Mouse (Mus musculus): ENCODE data around the gene Rgs11.

Gene Rgs11

GRCm38 (mm10) chr17:26231156-26231555 lies 28.4 kb downstream of the Rgs11 start:
- DNase-seq (ENCODE audit: low read depth, low spot score), result peak; percentile 51

DNA sequence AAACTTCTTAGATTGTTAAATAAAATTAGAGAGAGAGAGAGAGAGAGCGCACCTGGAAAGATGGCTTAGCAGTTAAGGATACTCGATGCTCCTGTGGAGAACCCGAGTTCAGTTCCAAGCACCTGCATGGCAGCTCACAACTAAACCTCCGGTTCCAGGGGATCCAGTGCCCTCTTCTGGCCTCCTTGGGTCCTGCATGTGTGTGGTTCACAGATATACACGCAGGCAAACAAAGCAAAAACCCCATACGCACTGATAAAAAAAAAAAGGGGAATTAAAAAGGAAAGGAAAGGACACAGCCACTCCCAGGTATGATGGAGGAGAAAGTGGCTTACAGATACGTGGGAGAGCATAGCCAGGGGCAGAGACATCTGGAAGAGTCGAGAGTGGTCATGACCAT lies 30.1 kb downstream of the Rgs11 start:
- peak; percentile 73 for DNase-seq (ENCODE audit: low read depth, low spot score)

DNA sequence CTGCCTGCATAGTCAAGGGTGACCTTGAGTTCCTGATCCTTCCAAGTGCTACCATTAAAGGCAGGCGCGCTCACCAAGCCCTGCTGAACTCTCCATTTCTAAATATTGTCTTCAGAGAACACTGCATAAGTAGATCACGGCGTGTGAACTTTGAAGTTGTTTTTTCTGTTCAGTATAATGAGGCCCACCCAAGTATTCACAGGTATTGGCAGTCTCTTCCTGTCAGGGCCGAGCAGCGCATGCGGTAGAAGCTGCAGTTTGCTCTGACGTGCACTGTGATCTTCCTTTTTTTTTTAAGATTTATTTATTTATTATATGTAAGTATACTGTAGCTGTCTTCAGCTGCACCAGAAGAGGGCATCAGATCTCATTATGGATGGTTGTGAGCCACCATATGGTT lies 31.6 kb downstream of the Rgs11 start:
- DNase-seq (ENCODE audit: low read depth, low spot score), result no peak

DNA sequence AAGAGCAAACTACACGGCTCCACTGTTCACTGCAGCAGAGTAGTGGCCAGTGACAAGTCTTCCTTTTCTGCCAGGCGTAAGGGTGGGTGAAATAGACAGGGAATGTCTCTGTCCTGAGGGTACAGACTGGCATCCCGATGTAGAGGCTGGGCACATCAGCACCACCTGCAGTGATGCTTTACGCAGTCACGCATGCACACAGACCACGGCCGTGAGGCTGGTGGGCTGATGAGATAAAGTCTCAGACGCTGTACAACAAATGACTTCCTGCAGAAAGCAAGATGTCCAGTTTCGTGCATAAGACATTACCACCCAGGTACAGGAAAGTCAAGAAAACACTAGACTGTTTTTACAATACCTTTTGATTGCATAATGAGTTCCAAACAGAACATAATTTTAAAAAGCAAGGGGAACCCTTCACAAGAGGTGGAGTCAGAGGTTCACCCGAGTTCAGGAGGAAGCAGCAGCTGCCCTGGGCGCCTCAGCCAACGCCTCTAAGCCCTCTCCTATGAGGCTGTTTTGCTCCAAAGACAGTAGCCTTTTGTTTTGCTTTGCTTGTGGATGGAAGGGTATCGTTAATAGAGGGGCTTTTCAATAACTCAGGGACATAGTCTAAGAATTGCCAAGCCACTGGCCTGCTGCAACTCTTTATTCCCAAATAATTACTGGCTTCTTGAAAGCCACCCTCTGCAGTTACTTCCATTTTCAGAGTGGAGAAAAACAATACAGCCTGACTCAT lies 32.5 kb downstream of the Rgs11 start:
- DNase-seq (ENCODE audit: low read depth, low spot score), result no peak

GRCm38 (mm10) chr17:26237667-26238066 lies 34.9 kb downstream of the Rgs11 start:
- no peak for DNase-seq (ENCODE audit: low read depth, low spot score)

- no peak for DNase-seq (ENCODE audit: low read depth, low spot score)
These were observed 36.8 kb downstream of the Rgs11 start for GRCm38 (mm10) chr17:26239551-26239950.

GRCm38 (mm10) chr17:26240120-26240790 lies 37.5 kb downstream of the Rgs11 start:
- DNase-seq (ENCODE audit: low read depth, low spot score), result no peak

GRCm38 (mm10) chr17:26240990-26241389 lies 38.2 kb downstream of the Rgs11 start:
- no peak for DNase-seq (ENCODE audit: low read depth, low spot score)

DNA sequence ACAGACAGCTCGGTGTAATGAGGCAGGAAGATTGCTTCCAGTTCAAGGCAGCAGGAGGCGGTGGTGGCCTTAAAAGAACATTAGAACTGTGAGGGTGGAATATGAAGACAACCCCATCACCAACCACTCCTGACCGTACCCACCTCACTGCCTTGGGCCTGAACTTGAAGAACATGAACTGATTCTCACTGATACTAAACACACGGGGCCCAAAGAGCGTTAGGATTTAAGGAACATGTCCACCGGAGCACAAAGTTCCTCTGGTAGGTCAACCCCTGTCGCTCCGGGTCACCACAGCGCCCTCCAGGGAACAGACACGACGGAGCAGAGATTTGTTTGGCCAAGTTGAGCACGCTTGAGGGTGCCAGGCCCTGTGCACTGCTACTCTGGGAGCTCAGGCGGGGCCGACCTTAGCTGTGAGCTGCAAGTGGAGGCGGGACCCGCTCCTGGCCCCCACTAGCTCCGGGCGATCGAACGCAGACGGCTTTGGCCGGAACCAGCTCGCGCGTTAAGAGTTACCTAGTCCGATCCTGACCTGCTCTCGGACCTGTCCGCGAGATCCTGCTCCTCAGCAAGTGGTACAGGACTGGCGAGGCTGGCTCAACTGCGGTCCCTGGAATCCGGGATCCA lies 40.8 kb downstream of the Rgs11 start:
- DNase-seq (ENCODE audit: low read depth, low spot score), result peak; percentile 91

GRCm38 (mm10) chr17:26244101-26244841 lies 41.5 kb downstream of the Rgs11 start, which contains the start of gene Fam234a:
TSS of gene Fam234a (minus strand) at chr17:26244242.
- peak; percentile 97 for DNase-seq (ENCODE audit: low read depth, low spot score)

DNA sequence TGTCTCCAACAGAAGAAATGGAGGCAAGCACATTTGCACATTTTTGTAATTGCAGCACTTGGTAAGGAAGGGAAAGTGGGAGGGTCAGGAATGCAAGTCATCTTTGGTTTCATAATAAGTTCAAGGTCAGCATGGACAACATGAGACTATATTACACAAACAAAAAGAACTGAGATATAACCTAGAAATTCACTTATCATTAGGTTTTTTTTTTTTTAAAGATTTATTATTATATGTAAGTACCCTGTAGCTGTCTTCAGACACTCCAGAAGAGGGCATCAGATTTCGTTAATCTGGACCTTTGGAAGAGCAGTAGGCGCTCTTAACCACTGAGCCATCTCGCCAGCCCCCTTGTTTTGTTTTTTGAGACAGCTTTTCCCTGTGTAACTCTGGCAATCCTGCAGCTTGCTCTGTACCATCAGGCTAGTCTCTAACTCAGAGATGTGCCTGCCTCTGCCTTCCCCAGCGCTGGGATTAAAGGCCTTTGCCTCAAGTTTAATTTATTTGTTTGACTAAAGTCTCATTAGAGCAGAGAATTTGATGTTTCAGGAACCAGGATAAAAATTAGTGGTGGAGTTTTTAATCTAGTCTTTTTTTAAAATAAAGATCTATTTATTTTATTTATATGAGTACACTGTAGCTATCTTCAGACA lies 49.3 kb downstream of the Rgs11 start:
- no peak for DNase-seq (ENCODE audit: low read depth, low spot score)

DNA sequence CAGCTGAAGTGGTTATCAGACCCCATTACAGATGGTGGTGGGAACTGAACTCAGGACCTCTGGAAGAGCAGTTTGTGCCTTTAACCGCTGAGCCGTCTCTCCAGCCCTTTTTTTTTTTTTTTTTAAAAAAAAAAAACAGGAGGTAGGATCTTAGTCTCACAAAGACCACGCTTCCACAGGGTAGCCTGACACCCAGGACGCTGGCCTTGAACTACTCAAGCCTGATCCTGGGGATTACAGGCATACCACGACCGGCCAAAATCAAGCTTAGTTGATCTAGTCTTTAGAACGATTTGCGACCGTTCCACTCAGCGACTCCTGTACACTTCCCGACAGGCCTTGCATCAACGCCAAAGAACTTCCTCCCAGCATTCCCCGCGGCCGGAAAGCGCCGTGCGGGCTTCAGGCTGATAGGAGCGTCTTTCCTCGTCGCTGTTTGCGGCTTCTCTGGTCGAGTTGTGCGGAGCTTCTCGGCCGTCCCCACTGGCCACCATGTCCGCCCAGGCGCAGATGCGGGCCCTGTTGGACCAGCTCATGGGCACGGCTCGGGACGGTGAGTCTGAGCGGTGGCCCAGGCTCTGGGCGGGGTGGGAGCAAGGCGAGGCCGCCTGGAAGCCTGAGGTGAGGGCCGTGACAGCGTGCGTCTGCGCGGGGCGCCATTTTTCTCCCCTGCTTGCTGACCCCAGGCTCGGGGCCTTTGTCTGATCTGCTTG lies 49.9 kb downstream of the Rgs11 start, which contains the start of gene Luc7l:
TSS of gene Luc7l (plus strand) at position 358 of the 713 bp plus-strand sequence.
- peak; percentile 96 for DNase-seq (ENCODE audit: low read depth, low spot score)

- no peak for DNase-seq (ENCODE audit: low read depth, low spot score)
These were observed 50.6 kb downstream of the Rgs11 start for GRCm38 (mm10) chr17:26253399-26253798.

DNA sequence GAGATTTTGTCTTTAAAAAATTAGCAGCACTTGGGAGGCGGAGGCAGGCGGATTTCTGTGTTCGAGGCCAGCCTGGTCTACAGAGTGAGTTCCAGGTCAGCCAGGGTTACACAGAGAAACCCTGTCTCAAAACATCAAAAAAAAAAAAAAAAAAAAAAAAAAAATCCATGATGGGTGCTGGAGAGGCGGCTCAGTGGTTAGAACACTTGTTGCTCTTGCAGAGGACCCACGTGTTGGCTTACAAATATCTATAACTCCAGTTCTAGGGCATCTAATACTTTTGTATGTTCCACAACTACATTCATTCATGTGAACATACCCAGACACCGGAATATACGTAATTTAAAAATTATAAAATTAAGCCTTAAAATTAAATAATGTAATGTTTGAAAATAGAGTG lies 52.6 kb downstream of the Rgs11 start:
- no peak for DNase-seq (ENCODE audit: low read depth, low spot score)
